Mouse (Mus musculus): Measurements from ENCODE around the gene Uggt2.
A peak's percentile ranks its signal among the peaks of the same experiment; 100 is the strongest.
"Not testable (repeated sequence)": the region's sequence is repeated elsewhere in the genome, so short reads cannot be mapped to it uniquely, and the experiment has no call there.

Gene Uggt2

DNA sequence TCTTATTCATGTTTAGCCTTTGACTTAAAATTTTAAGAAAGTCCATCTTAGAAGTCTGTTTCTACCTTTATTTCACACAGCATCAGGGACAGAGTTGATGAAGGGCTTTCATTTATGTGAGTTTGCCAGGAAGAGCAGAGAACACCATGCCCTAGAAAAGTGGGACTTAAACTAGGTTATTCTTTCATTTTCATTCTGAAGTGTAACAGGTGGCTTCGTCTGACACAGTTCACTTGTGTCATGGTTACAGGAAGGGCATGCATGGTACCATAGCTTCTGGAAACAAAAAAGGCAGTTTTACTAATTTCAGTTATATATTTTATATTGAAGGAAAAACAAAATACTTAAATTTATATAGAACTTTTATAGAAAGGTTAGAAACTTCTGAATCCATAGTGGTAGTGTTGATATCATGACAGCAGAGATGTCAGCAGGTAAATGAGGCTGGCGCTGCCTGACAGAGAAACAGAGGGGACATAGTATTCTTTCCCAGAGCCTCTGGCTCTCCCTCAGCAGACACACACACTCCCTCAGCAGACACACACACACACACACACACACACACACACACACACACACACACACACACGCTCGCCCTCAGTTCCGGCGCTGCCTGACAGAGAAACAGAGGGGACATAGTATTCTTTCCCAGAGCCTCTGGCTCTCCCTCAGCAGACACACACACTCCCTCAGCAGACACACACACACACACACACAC, 117.4 kb downstream of the Uggt2 start:
- DNase-seq (ENCODE audit: low read depth), result not testable (repeated sequence)

DNA sequence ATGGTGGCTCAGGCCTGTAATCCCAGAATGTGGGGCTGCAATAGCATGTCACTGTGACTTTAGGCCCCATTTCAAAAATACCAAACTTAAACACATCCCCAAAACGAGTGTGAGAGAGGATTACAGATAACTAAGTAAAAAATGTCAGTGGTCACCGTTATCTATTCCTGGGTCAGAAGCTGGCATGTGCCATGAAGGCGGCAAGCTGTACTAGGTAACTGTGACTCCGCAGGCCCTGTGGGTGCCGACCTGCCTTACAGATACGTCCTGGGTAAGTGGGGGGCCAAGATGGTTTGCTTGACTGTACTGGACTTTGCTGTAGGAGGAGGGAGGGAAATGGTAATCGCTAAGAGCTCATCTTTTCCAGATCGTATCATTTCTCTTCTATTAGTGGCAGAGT, 118.3 kb downstream of the Uggt2 start:
- DNase-seq (ENCODE audit: low read depth), result no peak

DNA sequence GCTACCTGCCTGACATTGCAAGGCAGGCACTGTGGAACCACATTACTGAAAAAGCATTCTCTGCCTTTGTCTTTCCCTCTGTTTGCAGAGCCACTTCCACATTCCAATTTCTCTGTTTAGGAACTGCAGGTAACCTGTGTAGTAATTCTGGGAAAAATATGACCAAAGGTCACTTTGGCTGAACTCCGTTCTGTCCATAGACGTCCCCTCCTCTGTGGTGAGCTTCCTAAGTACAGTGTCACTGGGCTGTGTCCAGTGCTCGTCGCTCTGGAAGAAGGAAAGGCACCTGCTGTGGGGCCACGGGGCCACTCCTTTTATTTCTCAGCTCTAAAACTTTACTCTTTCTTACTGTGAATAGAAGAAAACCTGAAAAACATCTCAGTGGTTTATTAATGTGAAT, 118.9 kb downstream of the Uggt2 start:
- DNase-seq (ENCODE audit: low read depth), result no peak

DNA sequence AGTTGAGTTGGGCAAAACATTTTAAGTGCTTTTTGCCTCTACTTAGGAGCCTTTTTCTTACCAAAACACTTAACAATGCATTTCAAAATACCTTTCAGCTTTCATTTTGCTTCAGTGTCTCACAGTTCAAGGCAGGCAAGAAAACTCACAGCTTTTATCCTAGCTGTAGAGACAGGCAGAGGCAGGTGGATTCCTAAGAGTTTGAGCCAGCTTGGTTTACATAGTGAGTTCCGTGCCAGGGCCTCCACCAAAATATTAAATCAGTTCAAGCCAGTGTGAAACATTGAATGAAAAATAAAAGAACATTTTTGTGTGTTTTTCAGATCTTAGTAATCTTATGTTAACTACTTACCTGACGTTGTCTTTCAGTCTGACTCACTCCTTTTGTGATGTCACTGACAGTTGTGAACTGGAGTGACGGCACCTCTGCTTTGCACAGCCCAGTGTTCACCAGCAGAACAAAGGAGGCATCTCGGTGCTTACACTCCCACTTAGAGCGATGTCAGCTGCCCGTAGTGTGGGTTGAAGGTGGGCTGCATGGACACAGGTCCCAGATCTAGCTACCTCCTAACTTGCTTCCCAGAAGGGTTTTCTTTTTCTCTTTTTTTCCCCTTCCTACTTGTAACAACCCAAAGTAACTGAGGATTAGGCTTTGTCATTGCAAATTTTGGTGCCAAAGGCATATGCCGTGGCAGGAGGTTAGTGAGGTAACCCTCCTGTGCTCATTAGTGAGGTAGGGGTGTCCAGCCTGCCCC, 119.5 kb downstream of the Uggt2 start:
- no peak for DNase-seq (ENCODE audit: low read depth)

DNA sequence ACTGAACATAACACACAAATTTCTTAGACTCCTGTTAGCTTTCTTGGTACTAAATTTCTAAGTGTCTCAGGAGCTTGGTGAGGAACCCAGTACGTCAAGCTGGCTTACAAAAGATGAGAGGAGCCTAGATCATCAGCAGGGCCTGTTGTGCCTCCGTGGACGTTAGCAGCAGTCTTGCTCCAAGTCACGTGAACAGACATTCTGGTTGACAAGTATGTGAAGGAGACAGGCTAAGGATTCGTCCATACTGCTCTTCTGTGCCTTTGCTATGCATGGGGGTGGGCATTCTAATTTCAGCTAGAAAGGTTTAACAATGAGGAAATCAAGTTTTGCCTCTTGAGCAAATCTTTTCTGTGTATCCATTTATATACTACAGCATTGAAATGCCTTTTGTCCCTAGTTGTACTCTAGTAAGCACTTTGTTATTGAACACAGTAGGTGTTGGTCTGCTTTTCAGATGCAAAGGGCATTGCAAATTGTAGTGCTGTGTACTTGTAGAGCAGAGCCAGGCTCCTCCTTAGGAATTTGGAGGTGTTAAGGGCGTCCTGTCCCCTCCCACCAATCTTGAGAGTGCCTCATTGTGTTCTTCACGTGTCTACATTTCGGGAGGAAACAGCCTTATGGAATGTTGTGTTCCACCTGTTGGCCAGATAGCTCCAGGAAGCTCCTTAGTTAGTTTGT, 122.0 kb downstream of the Uggt2 start:
- DNase-seq (ENCODE audit: low read depth), result no peak

DNA sequence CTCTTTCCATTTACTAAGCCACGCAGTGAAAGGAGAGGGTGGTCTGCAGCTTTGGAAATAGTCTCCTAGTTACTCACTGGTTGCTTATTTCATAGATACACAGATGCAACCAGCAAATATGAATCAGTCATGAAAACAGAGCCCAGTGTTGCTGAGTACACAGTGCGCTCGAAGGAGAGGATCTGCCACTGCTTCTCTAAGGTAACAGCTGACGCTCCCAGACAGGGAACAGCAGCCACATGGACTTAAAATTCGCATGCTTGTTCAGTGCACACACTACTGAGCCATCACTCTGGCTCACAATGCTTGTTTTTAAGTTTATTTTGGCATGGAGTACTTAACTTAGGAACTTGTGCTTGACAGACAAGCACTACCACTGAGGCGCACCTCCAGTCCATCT, 127.0 kb downstream of the Uggt2 start:
- no peak for DNase-seq (ENCODE audit: low read depth)

DNA sequence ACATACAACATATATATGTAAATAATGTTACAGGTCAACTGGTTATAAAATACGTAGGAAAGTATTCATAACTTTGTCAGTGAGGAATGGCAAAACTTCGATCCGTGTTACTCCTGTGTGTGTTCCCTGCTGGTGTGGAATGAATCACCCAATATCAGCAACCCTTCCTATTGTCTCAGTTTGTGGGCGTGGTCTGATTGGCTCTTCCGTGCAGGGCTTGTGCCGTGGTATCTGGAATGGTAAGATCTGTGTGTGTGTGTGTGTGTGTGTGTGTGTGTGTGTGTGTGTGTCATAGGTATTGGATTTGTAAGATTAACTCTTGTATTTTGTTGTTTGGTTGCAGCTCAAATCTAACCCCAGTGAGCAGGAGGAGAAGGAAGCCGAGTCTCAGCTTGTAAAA, 131.6 kb downstream of the Uggt2 start:
- no peak for DNase-seq (ENCODE audit: low read depth)

DNA sequence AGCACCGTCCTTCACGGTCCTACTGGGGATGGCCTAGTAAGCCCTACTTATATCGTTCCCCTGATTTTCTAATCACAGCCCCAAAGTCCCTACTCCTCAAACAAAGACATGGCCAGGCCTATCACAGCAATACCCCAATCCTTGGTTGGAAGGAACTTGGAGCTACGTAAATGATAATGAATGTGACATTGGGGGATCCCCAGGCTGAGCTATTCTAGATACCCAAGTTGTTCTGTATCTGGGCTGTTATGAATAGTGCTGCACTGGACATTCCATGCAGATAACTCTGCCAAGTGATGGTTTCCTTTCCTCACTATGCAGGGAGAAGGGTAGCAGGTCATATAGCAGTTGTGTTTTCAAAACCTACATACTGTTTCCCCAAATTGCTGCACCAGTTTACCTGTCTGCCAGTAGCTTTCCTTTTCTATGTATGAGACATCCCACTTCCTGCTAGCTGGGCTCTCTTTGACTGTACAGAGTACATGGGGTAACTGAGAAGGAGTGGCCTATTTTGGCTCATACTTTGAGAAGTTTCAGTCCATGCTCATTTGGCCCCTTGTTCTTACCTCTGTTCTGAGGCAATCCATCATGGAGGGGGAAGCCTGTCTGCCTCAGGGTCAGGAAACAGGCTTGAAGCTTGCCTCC, 133.8 kb downstream of the Uggt2 start:
- no peak for DNase-seq (ENCODE audit: low read depth)

DNA sequence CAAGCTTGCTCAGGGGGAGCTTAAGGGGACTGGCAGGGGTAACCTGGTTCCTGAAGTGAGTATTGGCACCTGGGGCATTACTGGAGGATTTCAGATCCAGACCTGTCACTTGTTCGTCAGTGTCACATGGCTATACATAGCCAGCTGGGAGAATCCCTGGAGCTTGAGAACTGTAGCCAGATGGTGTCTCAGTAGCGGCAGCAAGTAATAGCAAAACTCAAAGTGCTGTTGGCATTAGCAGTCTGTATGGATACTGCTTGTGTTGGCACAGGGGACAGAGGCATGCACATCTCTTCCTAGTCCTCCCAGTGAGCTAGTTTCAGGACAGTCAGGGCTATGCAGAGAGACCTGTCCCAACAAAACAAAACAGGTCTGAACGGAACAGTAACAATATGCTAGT, 141.2 kb downstream of the Uggt2 start:
- no peak for DNase-seq (ENCODE audit: low read depth)

DNA sequence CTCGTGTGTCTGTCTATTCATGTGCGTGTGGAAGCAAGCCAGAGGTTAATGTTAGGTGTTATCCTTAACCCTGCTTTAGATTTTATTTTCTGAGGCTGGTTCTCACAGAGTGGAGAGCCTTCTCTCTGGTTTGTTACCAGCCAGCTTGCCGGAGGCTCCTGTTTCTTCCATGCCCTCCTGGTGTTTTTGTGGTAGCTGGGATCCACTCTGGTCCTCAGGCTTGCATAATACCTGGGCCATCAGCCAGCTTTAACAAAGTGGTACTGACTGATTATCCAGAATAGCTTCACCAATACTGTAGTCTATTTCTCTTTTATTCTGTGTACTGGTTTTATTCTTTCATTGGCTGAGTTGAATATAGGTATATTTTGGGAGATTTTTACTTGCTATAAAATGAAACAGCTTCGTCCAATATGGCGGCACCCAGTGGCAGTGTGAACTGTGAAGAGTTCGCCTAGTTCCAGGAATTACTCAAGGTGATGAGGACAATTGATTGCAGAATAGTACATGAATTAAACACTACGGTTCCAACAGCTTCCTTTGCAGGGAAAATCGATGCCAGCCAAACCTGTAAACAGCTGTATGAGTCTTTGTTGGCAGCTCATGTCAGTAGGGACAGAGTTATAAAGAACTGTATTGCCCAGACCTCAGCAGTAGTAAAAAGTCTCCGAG, 147.2 kb downstream of the Uggt2 start:
- DNase-seq (ENCODE audit: low read depth), result no peak

DNA sequence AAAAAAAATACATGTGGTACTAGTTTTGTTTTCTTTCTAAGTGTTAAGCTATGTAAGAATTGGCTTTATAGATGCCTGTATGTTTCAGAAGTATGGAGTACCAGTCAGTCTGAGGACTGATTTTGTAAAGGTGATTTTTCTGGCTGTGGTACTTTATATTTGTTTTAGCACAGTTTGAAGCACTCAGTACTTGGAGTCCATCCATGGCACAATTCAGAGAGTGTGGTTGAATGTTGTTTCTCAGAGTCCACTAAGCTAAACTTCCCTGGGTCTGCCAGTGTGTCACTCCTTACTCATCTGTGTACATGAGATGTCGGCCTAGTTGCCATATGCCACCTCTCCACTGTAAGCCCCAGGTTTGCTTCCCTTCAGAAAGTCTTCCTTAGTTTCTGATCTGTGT, 150.4 kb downstream of the Uggt2 start:
- DNase-seq (ENCODE audit: low read depth), result no peak

DNA sequence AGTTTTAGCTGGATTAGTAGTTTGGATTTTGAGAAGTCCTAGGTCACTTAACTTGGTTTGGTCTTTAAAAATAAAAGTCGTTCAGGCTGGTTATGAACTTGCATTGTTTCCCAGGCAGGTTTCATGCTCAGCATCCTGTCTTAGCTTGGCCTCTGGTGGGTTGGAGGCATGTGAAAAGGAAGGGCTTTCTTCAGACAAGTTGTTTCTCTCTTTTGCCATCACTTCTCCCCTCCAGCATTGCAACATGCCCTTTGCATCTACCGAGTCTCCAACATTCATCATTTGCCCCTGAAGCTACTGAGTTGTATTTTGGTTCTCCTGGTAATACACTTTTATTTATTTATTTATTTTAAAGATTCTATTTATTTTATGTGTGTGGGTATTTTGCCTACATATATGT, 154.5 kb downstream of the Uggt2 start:
- DNase-seq (ENCODE audit: low read depth), result peak; percentile 46

DNA sequence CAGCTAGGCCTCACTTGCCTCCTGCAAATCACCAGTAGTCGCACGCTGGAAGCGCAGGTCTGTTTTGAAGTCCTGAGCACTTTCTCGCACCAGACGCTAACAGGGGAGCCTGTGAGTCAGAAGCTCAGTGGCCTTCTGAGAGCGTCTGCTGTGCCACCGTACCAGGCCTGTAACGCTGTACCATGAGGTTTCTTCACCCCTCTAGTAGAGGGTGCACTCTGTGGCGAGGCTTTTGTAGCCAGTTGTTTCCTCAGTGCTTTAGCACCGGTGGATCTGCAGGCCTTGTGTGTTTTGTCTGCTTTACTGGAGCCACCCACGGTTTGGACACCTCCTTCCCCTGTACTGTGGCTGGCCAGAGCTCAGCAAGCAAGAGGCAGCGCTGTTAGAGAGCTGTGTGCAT, 157.2 kb downstream of the Uggt2 start:
- DNase-seq (ENCODE audit: low read depth), result peak; percentile 55

DNA sequence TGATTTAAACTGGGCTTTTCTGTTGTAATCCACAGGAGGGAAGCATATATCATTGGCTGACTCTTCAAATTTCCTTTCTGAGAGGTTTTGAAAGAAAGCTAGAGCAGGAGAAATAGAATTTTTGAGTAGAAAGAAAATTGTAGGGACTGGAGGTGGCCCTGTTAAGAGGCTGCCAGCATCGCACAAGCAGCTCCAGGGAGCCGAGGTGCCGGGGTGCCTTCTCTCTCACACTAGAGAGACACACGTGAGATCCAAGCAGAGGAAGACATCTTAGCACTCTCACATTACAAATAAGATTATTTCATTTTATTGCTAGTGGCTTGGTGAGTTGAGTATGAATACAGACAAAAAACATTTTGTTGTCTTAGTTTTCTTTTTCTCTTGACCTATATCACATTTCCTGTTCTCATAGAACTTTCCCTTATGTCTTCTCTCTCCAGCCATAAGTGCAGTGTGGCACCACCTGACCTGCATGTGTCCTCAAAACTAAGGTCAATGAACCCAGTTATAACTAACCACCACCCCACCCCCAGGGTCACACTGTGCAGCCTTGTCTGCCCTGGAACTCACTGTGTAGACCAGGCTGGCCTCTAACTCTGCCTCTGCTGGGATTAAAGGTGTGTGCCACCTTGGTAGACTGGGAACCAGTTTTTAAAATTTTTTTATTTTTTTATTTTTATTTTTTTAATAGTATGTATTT, 158.3 kb downstream of the Uggt2 start:
- DNase-seq (ENCODE audit: low read depth), result no peak

DNA sequence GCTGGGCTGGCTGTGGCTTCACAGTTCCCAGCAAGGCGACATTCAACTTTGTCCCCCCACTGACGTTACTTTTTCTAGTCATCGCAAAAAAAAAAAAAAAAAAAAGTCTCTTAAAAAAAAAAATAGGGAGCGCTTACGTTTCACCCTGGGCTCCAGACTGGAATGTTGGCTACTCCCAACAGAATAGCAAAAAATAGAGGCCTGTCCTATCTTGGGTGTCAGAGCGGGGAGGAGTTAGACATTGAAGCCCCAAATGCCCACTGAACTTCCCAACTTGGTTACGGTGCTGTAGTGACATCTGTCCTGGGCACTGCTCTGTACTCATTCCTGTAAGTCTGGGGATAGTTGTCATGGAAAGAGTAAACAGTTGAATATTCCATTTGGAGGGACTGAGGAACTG, 160.7 kb downstream of the Uggt2 start:
- DNase-seq (ENCODE audit: low read depth), result no peak

DNA sequence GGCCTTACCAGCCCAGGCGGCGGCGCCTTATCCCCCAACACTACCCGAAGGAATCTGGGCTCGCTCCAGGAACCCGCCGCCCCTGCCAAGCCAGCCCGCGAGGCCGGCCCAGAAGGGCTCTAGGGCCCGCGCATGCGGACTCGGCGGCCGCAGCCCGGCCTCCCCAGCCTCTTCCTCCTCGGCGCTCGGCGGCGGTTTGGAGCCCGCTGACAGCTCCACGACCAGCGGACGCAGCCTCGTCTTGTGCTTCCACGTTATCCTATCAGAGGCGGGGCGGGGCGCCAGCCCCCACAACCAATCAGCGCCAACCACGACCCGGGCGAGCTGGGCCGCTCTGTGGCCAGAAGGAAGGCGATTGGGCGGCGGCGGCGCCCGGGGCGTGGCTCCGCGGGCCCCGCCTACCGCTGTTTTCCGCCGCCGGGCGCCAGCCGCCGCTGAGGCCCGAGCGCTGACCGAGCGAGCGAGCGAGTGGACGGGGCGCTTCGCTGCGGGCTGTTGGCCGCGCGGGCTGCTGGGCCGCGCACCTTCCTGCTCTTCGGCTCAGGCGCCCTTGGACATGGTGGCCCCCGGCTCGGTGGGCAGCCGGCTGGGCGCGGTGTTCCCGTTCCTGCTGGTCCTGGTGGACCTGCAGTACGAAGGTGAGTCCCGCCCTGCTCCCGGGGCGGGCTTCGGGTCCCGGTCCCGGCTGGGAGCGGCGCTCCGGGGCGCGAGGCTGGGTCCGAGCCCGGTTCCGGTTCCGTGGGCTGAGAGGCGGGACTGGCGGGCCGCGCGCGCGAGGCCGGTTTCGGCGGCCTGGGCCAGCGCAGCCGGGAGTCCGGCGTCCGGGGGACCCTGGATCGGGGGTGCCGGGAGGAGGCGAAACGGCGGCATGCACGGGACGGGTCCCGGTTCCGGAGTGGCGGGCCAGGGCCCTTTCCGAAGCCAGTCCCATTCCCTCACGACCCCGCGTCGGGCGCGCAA, 161.4 kb downstream of the Uggt2 start, which contains the start of gene Dnajc3:
TSS of gene Dnajc3 (plus strand) at position 444 of the 960 bp plus-strand sequence.
- peak; percentile 98 for DNase-seq (ENCODE audit: low read depth)

DNA sequence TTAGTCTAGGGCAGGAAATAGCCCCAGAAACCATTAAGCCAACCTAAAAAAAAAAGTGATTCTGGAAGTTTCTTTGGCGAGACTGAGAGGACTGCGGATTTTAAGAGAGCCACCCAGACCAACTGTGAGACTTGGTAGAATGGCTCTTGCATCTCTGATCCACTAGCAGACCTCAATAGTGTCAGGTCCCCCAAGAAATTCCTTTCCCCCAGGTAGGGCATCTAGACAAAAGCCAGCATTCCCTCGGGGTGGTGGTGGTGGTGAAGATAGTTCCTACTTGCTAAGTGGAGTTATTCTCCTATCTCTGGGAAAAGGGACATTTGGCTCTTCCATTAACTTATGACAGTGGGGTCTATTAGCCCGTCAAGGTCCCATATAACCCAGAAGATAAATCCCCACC, 162.3 kb downstream of the Uggt2 start:
- DNase-seq (ENCODE audit: low read depth), result no peak

DNA sequence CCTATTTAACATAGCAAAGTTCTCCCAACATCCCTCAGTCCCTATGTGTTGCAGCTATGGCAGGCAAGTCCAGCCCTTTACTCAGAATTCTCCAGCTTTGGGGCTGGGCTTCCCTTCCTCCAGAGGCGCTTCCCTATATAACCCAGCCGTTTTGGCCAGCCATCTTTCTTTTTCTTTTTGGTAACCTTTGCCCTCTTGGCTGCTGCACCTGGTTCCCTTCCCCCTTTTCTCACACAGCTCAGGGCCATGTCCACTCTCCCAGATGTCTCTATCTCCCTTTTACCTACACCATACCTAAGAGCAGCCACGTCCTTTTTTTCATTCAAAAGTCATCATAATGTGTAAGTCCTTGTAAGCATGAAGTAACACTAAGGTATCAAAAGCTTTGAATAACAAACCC, 163.0 kb downstream of the Uggt2 start:
- no peak for DNase-seq (ENCODE audit: low read depth)

Measured in 416B (cell line).